Mouse (Mus musculus): ENCODE measurements at regions not wholly inside any gene's neighbourhood (a gene's known extent, or its start where the extent isn't known, plus 50 kb on each side); places are given as distances from the start of the nearest gene placed in this dataset.

- no peak for TF ChIP-seq CTCF (IDR thresholded peaks at IDR 0.05)
- ChIA-PET POLR2A (no interaction called here), CTCF (interaction anchor here (1.2 to 1.8 kb wide), 2 partner anchors 8 to 26 kb away, joined by 3 to 7 read pairs; no protein-coding TSS in a partner anchor)
- DNase-seq (ENCODE audit: low read depth, low spot score) (no peak), ATAC-seq (no peak)
- H3K27me3 ChIP-seq = no peaks in the 10 kb centered on the region
- in situ Hi-C loops (cut with MboI; ENCODE audit: low pct_unique_long_range_greater_than_20kb) = no loop called here
These were observed 1249.0 kb downstream of the Hace1 start for GRCm38 (mm10) chr10:46826639-46827038.

GRCm38 (mm10) chr10:46827109-46827812 lies 1249.6 kb downstream of the Hace1 start:
- no peak for TF ChIP-seq CTCF (IDR thresholded peaks at IDR 0.05)
- DNase-seq (ENCODE audit: low read depth, low spot score) = no peak
- in situ Hi-C loops (cut with MboI; ENCODE audit: low pct_unique_long_range_greater_than_20kb) = no loop called here
- POLR2A ChIA-PET = no interaction called here
- ATAC-seq = no peak
- CTCF ChIA-PET = interaction anchor here (1.2 to 1.8 kb wide), 2 partner anchors 9 to 25 kb away, joined by 3 to 7 read pairs; no protein-coding TSS in a partner anchor
- H3K27me3 ChIP-seq = no peaks in the 10 kb centered on the region

GRCm38 (mm10) chr10:46828164-46828563 lies 1250.5 kb downstream of the Hace1 start:
- CTCF ChIA-PET = no interaction called here
- H3K27me3 ChIP-seq = no peaks in the 10 kb centered on the region
- TF ChIP-seq CTCF (IDR thresholded peaks at IDR 0.05) = no peak
- POLR2A ChIA-PET = no interaction called here
- no peak for ATAC-seq
- in situ Hi-C loops (cut with MboI; ENCODE audit: low pct_unique_long_range_greater_than_20kb) = no loop called here
- no peak for DNase-seq (ENCODE audit: low read depth, low spot score)

GRCm38 (mm10) chr10:46845578-46846314 lies 1268.1 kb downstream of the Hace1 start:
- ChIA-PET POLR2A (no interaction called here), CTCF (no interaction called here)
- in situ Hi-C loops (cut with MboI; ENCODE audit: low pct_unique_long_range_greater_than_20kb) = no loop called here
- H3K27me3 ChIP-seq = no peaks in the 10 kb centered on the region
- DNase-seq (ENCODE audit: low read depth, low spot score) (no peak), ATAC-seq (no peak)
- TF ChIP-seq CTCF (IDR thresholded peaks at IDR 0.05) = no peak
